Mouse (Mus musculus): Measurements from ENCODE around the gene Necab2. TPM values are rescaled to one million over a fixed set of nuclear protein-coding genes. Genes with fewer than 3 reads are reported as not detected.
A peak's percentile ranks its signal among the peaks of the same experiment; 100 is the strongest.

The Necab2 gene
- polyA plus RNA-seq, 1 experiment from 2014 or later, result 0.75 TPM

GRCm38 (mm10) chr8:119496848-119497247, 50.3 kb downstream of the Necab2 start:
- no peak overlapping the region for H3K27ac ChIP-seq (ENCODE audit: poor library complexity, severe bottlenecking)
- H3K4me1 ChIP-seq (replicated peaks), result peaks cover 2% of the 10 kb centered on the region
- H3K4me2 ChIP-seq, result no peak overlapping the region
- peaks cover 60% of the 10 kb centered on the region for H3K27me3 ChIP-seq (replicated peaks)
- ATAC-seq (ENCODE audit: insufficient number of reproducible peaks, low FRiP score), result no peak
- WGBS, result 17% methylated on average over 6 of the region's 6 CpGs
- H3K4me3 ChIP-seq, result no peak overlapping the region
- no peaks in the 10 kb centered on the region for H3K9me3 ChIP-seq (replicated peaks)
- no peaks in the 10 kb centered on the region for H3K36me3 ChIP-seq
- H3K9ac ChIP-seq, result no peak overlapping the region

DNA sequence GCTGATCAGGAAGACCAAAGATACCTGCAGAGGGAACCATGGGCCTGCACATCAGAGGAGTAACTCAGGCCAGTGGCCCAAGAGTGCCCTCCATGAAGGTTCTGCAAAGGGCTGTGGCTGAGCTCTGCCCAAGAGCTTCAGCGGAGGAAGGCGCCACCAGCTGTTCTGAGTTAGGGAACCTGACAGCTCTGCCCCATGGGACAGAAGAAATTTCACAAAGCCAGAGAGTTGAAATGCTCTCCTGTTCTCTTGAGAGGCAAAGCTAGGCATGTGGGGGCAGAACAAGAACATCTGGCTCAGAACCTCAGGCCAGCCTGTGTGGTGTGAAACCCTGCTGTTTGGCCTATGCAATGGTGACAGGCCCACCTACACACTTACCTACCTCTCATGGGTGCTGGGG, 53.3 kb downstream of the Necab2 start:
- Histone ChIP-seq H3K9ac (no peak overlapping the region), H3K9me3 (replicated peaks) (no peaks in the 10 kb centered on the region), H3K27me3 (replicated peaks) (peaks cover 55% of the 10 kb centered on the region), H3K36me3 (no peaks in the 10 kb centered on the region), H3K4me1 (replicated peaks) (peaks cover 14% of the 10 kb centered on the region), H3K4me2 (no peak overlapping the region), H3K27ac (ENCODE audit: poor library complexity, severe bottlenecking) (no peak overlapping the region), H3K4me3 (no peak overlapping the region)
- no peak for ATAC-seq (ENCODE audit: insufficient number of reproducible peaks, low FRiP score)
- WGBS, result 76% methylated on average over 2 of the region's 2 CpGs

GRCm38 (mm10) chr8:119501598-119501997, 55.1 kb downstream of the Necab2 start, which contains the start of gene Slc38a8:
Gene Slc38a8 (minus strand): TSS chr8:119501698.
- 0 out of 2 replicates have a peak within 1 kb of the TSS, but pooled peaks have one; percentile 17 for H3K9ac ChIP-seq
- no peak within 1 kb of the TSS for H3K27ac ChIP-seq (ENCODE audit: poor library complexity, severe bottlenecking)
- H3K27me3 ChIP-seq (replicated peaks), result peaks cover 49% of the 10 kb centered on the region
- peaks cover 8% of the 10 kb centered on the region; the same call in 1 of the 2 replicates for H3K36me3 ChIP-seq
- H3K4me1 ChIP-seq (replicated peaks), result peaks cover 28% of the 10 kb centered on the region
- 45% methylated on average over 5 of the region's 5 CpGs for WGBS
- no peak for ATAC-seq (ENCODE audit: insufficient number of reproducible peaks, low FRiP score)
- no peak within 1 kb of the TSS for H3K4me2 ChIP-seq
- no peak within 1 kb of the TSS for H3K4me3 ChIP-seq
- H3K9me3 ChIP-seq (replicated peaks), result no peaks in the 10 kb centered on the region

GRCm38 (mm10) chr8:119502111-119502510, 55.6 kb downstream of the Necab2 start:
- WGBS, result 46% methylated on average over 4 of the region's 4 CpGs
- no peak for ATAC-seq (ENCODE audit: insufficient number of reproducible peaks, low FRiP score)

DNA sequence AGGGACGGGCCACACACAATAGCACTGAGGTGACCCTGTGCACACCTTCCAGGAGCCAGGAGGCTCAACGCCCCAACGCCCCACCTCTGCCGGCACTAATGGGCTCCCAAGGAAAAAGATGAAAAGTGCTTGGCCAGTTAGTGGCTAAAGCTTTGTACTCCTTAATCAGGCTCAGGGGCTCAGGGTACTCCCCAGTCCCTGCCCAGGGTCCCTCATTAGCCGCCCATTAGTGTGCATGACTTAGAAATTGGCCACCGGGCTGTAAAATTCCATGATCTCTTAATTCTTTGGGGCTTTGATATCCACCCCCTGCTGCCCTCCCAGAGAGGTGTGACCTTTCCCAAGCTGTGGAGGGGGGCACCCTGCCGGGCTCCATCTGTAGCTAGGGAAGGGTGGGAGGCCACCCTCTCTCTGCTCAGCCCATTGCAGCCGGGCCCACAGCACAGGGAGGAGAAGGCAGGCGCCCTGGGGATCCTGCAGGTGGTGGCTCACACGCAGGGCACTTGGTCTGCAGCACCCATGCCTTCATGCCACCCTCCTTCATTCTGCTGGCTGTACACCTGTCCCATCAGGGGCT, 56.8 kb downstream of the Necab2 start:
- peaks cover 28% of the 10 kb centered on the region for H3K4me1 ChIP-seq (replicated peaks)
- H3K9me3 ChIP-seq (replicated peaks), result no peaks in the 10 kb centered on the region
- no peak overlapping the region for H3K4me2 ChIP-seq
- ATAC-seq (ENCODE audit: insufficient number of reproducible peaks, low FRiP score), result no peak
- peaks cover 20% of the 10 kb centered on the region for H3K36me3 ChIP-seq
- WGBS, result 46% methylated on average over 10 of the region's 10 CpGs
- no peak overlapping the region for H3K4me3 ChIP-seq
- no peak overlapping the region for H3K9ac ChIP-seq
- H3K27ac ChIP-seq (ENCODE audit: poor library complexity, severe bottlenecking), result no peak overlapping the region
- peaks cover 40% of the 10 kb centered on the region for H3K27me3 ChIP-seq (replicated peaks)

More at GRCm38 (mm10) chr8:119502111-119502510, 55.6 kb downstream of the Necab2 start:
- Histone ChIP-seq H3K27me3 (replicated peaks) (peaks cover 44% of the 10 kb centered on the region), H3K4me1 (replicated peaks) (peaks cover 28% of the 10 kb centered on the region), H3K9ac (0 out of 2 replicates have a peak overlapping the region, but pooled peaks have one; percentile 17), H3K27ac (ENCODE audit: poor library complexity, severe bottlenecking) (no peak overlapping the region), H3K36me3 (peaks cover 10% of the 10 kb centered on the region), H3K9me3 (replicated peaks) (no peaks in the 10 kb centered on the region), H3K4me3 (no peak overlapping the region), H3K4me2 (no peak overlapping the region)

GRCm38 (mm10) chr8:119505488-119505887, 59.0 kb downstream of the Necab2 start:
- no peak overlapping the region for H3K4me3 ChIP-seq
- no peak overlapping the region for H3K4me2 ChIP-seq
- peaks cover 28% of the 10 kb centered on the region for H3K4me1 ChIP-seq (replicated peaks)
- H3K27me3 ChIP-seq (replicated peaks), result peaks cover 33% of the 10 kb centered on the region
- no peak overlapping the region for H3K9ac ChIP-seq
- WGBS, result 28% methylated on average over 9 of the region's 9 CpGs
- H3K27ac ChIP-seq (ENCODE audit: poor library complexity, severe bottlenecking), result no peak overlapping the region
- H3K9me3 ChIP-seq (replicated peaks), result no peaks in the 10 kb centered on the region
- peaks cover 42% of the 10 kb centered on the region for H3K36me3 ChIP-seq
- ATAC-seq (ENCODE audit: insufficient number of reproducible peaks, low FRiP score), result no peak

DNA sequence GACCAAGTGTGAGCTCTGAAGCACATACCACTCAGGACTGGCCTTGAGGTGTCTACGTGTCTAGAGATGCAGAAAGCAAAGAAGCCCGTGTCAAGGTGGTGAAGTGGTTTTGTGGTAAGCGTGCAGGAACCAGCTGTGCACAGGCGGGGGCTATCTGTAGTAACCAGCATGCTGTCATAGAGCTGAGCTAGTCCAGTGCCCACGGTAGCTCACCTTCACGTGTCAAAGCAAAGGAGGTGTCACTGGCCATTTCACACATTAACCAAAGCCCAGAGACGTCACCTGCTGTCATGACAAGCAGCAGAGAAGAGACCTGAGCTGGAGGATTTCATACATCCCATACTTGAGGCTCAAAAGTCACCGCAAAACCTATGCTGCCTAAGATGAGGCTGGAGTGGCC, 59.6 kb downstream of the Necab2 start:
- no peak overlapping the region for H3K4me3 ChIP-seq
- no peaks in the 10 kb centered on the region for H3K9me3 ChIP-seq (replicated peaks)
- H3K9ac ChIP-seq, result no peak overlapping the region
- no peak overlapping the region for H3K4me2 ChIP-seq
- peaks cover 47% of the 10 kb centered on the region for H3K36me3 ChIP-seq
- H3K27me3 ChIP-seq (replicated peaks), result peaks cover 27% of the 10 kb centered on the region
- 67% methylated on average over 8 of the region's 8 CpGs for WGBS
- H3K27ac ChIP-seq (ENCODE audit: poor library complexity, severe bottlenecking), result no peak overlapping the region
- peaks cover 28% of the 10 kb centered on the region for H3K4me1 ChIP-seq (replicated peaks)
- no peak for ATAC-seq (ENCODE audit: insufficient number of reproducible peaks, low FRiP score)

DNA sequence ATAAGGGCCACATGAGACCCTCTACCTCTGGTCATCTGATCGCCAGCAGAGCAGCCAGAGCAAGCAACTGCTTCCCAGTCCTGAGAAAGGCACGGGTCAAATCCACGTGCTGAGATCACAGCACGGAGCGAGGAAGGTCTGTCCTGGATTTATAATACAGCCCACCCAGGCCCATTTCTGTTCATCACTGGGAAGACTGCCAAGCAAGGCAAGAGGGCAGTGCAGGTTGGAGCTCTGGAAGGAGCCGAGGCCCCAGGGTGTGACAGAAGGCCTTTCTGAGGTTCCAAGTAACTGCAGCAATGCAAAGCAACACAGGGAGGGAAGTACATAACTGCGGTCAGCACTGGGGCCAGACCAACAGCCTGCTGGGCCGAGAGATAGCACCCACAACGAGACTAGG, 64.0 kb downstream of the Necab2 start:
- no peak overlapping the region for H3K4me2 ChIP-seq
- H3K27ac ChIP-seq (ENCODE audit: poor library complexity, severe bottlenecking), result no peak overlapping the region
- WGBS, result 85% methylated on average over 9 of the region's 9 CpGs
- ATAC-seq (ENCODE audit: insufficient number of reproducible peaks, low FRiP score), result no peak
- H3K9me3 ChIP-seq (replicated peaks), result no peaks in the 10 kb centered on the region
- no peaks in the 10 kb centered on the region for H3K27me3 ChIP-seq (replicated peaks)
- H3K4me3 ChIP-seq, result no peak overlapping the region
- H3K4me1 ChIP-seq (replicated peaks), result peaks cover 13% of the 10 kb centered on the region
- H3K36me3 ChIP-seq, result peaks cover 91% of the 10 kb centered on the region
- no peak overlapping the region for H3K9ac ChIP-seq

- Histone ChIP-seq H3K9me3 (replicated peaks) (no peaks in the 10 kb centered on the region), H3K27me3 (replicated peaks) (no peaks in the 10 kb centered on the region), H3K27ac (ENCODE audit: poor library complexity, severe bottlenecking) (no peak overlapping the region), H3K4me1 (replicated peaks) (peaks cover 5% of the 10 kb centered on the region; the same call in 1 of the 2 replicates), H3K4me3 (no peak overlapping the region), H3K36me3 (peaks cover 94% of the 10 kb centered on the region), H3K9ac (no peak overlapping the region), H3K4me2 (no peak overlapping the region)
- 68% methylated on average over 7 of the region's 7 CpGs for WGBS
- ATAC-seq (ENCODE audit: insufficient number of reproducible peaks, low FRiP score), result no peak
These were observed 65.2 kb downstream of the Necab2 start for GRCm38 (mm10) chr8:119511722-119512121.

DNA sequence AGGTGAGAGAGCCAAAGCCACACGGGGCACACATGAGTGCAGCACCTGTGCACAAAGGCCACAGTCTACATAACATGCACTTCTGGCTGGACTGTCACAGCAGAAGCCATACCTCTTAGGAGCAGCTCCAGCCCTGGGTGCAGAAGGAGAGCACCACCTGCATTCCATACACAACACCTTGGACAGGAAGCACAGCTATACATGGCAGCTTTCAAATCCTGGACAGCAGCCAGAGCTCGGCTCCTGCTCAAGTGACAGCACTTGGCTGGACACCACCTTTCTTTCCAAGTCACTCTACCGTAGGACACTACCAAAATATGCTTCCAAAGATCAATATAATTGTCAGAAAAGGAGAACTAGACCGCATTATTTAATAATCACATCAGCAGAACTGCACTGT, 66.9 kb downstream of the Necab2 start:
- WGBS, result 85% methylated on average over 4 of the region's 4 CpGs
- H3K9ac ChIP-seq, result no peak overlapping the region
- no peak overlapping the region for H3K4me2 ChIP-seq
- H3K36me3 ChIP-seq, result peaks cover 98% of the 10 kb centered on the region
- H3K27me3 ChIP-seq (replicated peaks), result no peaks in the 10 kb centered on the region
- no peaks in the 10 kb centered on the region for H3K9me3 ChIP-seq (replicated peaks)
- H3K27ac ChIP-seq (ENCODE audit: poor library complexity, severe bottlenecking), result no peak overlapping the region
- H3K4me3 ChIP-seq, result no peak overlapping the region
- H3K4me1 ChIP-seq (replicated peaks), result peaks cover 5% of the 10 kb centered on the region; the same call in 1 of the 2 replicates
- no peak for ATAC-seq (ENCODE audit: insufficient number of reproducible peaks, low FRiP score)

DNA sequence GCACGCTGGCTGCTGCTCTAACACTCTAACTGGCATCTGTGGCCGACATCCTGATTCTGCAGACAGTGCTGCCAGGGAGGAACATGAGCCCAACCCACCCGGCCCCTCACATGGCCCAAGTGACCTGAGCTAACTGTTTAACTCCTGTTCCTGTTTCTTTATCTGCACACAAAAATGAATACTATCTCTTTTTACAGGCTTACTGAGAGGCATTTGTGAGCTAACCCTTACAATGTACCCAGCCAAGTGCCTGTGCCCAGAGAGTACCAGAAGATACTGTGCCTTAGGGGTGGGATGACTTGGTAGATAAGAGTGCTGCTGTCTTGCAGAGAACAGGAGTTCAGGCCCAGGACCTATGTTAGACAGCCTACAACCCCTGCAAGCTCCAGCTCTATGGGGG, 68.4 kb downstream of the Necab2 start:
- Histone ChIP-seq H3K27me3 (replicated peaks) (no peaks in the 10 kb centered on the region), H3K4me3 (no peak overlapping the region), H3K27ac (ENCODE audit: poor library complexity, severe bottlenecking) (no peak overlapping the region), H3K36me3 (peaks cover 98% of the 10 kb centered on the region), H3K9me3 (replicated peaks) (no peaks in the 10 kb centered on the region), H3K9ac (no peak overlapping the region), H3K4me2 (no peak overlapping the region), H3K4me1 (replicated peaks) (peaks cover 19% of the 10 kb centered on the region)
- no peak for ATAC-seq (ENCODE audit: insufficient number of reproducible peaks, low FRiP score)
- 86% methylated on average over 3 of the region's 3 CpGs for WGBS

GRCm38 (mm10) chr8:119515767-119516166, 69.2 kb downstream of the Necab2 start:
- no peak overlapping the region for H3K4me2 ChIP-seq
- no peaks in the 10 kb centered on the region for H3K9me3 ChIP-seq (replicated peaks)
- 76% methylated on average over 3 of the region's 3 CpGs for WGBS
- no peak overlapping the region for H3K9ac ChIP-seq
- no peak overlapping the region for H3K4me3 ChIP-seq
- no peak overlapping the region for H3K27ac ChIP-seq (ENCODE audit: poor library complexity, severe bottlenecking)
- peaks cover 22% of the 10 kb centered on the region for H3K4me1 ChIP-seq (replicated peaks)
- H3K36me3 ChIP-seq, result peaks cover 99% of the 10 kb centered on the region
- ATAC-seq (ENCODE audit: insufficient number of reproducible peaks, low FRiP score), result no peak
- no peaks in the 10 kb centered on the region for H3K27me3 ChIP-seq (replicated peaks)
